Mouse (Mus musculus) Patski (cell line): ENCODE data around the gene Hic2. TPM values are rescaled to one million over a fixed set of nuclear protein-coding genes. Genes with fewer than 3 reads are reported as not detected.

Experiments used
- ATAC-seq: fragments of 100-300 bp; one replicate; pipeline ENCODE4 v1.8.0; 2021
- CTCF ChIA-PET: fragments of 350-600 bp; sonication (Branson Sonifier 250); formaldehyde crosslinking; loops from one replicate; lab custom pipeline; 2022; ENCODE audit warnings: inconsistent platforms; lab: Charles Lee
- POLR2A ChIA-PET: fragments of 350-600 bp; sonication (Branson Sonifier 250); formaldehyde crosslinking; loops from one replicate; lab custom pipeline; 2022; ENCODE audit warnings: antibody characterized with exemption, inconsistent platforms; lab: Charles Lee
- DNase-seq: peaks from one replicate; pipeline ENCODE4 v3.0.0-alpha.2; 2011; ENCODE audit warnings: low read depth, low spot score
- H3K27me3 ChIP-seq: fragments of 371-371 bp; one replicate; pipeline ENCODE4 v1.5.1; 2021
- CTCF ChIP-seq: fragments of 100-300 bp; IDR thresholded peaks from one replicate; pipeline ENCODE4 v1.5.1; 2021
- in situ Hi-C: fragments of 300-500 bp; cut with MboI; formaldehyde crosslinking; loops from 3 replicates; pipeline ENCODE4 v1.11.1; 2018; ENCODE audit warnings: low pct_unique_long_range_greater_than_20kb, mixed read lengths
- polyA plus RNA-seq: library from polyadenylated mRNA; unstranded; gene quantifications from one replicate; pipeline ENCODE4 v1.2.3, GENCODE M21; 2021

Hic2 gene
- polyA plus RNA-seq, 1 experiment from 2014 or later, result 1.6 TPM

GRCm38 (mm10) chr16:17233702-17234498 is 528 bp downstream of the Hic2 start:
- DNase-seq, result no peak
- in situ Hi-C loops, result no loop called here
- no peaks in the 10 kb centered on the region for H3K27me3 ChIP-seq
- ATAC-seq, result no peak
- no peak for TF ChIP-seq CTCF
- POLR2A ChIA-PET, result no interaction called here
- CTCF ChIA-PET, result interaction anchor here (1.7 to 6.6 kb wide), 3 partner anchors 13 to 38 kb away, joined by 5 to 39 read pairs (median 11); partner anchors contain the start of gene Rimbp3

- DNase-seq (no peak), ATAC-seq (no peak)
- in situ Hi-C loops, result no loop called here
- ChIA-PET POLR2A (interaction anchor here (0.5 kb wide), 1 partner anchor 685 kb away, joined by 5 read pairs; no protein-coding TSS in a partner anchor), CTCF (interaction anchor here (1.7 to 6.6 kb wide), 3 partner anchors 13 to 37 kb away, joined by 5 to 39 read pairs (median 11); partner anchors contain the start of gene Rimbp3)
- H3K27me3 ChIP-seq, result no peaks in the 10 kb centered on the region
- no peak for TF ChIP-seq CTCF
Measured at GRCm38 (mm10) chr16:17234499-17234895, 1.1 kb downstream of the Hic2 start.

GRCm38 (mm10) chr16:17234916-17235665 is 1.7 kb downstream of the Hic2 start:
- in situ Hi-C loops, result no loop called here
- no peak for TF ChIP-seq CTCF
- ChIA-PET POLR2A (interaction anchor here (0.5 kb wide), 1 partner anchor 685 kb away, joined by 5 read pairs; no protein-coding TSS in a partner anchor), CTCF (interaction anchor here (1.2 to 6.6 kb wide), 4 partner anchors 8 to 36 kb away, joined by 3 to 39 read pairs (median 8); partner anchors contain the start of gene Rimbp3)
- H3K27me3 ChIP-seq, result no peaks in the 10 kb centered on the region
- peak; percentile 43 for DNase-seq
- peak; percentile 12 for ATAC-seq

- in situ Hi-C loops, result no loop called here
- POLR2A ChIA-PET, result no interaction called here
- H3K27me3 ChIP-seq, result no peaks in the 10 kb centered on the region
- no peak for TF ChIP-seq CTCF
- CTCF ChIA-PET, result interaction anchor here (1.5 to 6.6 kb wide), 2 partner anchors 16 to 28 kb away, joined by 3 to 39 read pairs; partner anchors contain the start of gene Rimbp3
- no peak for ATAC-seq
- DNase-seq, result no peak
Measured at GRCm38 (mm10) chr16:17237634-17238033, 4.3 kb downstream of the Hic2 start.

- ATAC-seq, result no peak
- no peak for TF ChIP-seq CTCF
- CTCF ChIA-PET, result no interaction called here
- no peaks in the 10 kb centered on the region for H3K27me3 ChIP-seq
- in situ Hi-C loops, result no loop called here
- POLR2A ChIA-PET, result no interaction called here
- no peak for DNase-seq
Measured at GRCm38 (mm10) chr16:17239409-17239808, 6.0 kb downstream of the Hic2 start.

GRCm38 (mm10) chr16:17243731-17244130 is 10.4 kb downstream of the Hic2 start:
- ATAC-seq (no peak), DNase-seq (no peak)
- no peak for TF ChIP-seq CTCF
- CTCF ChIA-PET, result no interaction called here
- POLR2A ChIA-PET, result interaction anchor here (0.7 kb wide), 1 partner anchor 15 kb away, joined by 8 read pairs; no protein-coding TSS in a partner anchor
- no peaks in the 10 kb centered on the region for H3K27me3 ChIP-seq
- in situ Hi-C loops, result no loop called here

GRCm38 (mm10) chr16:17244996-17245395 is 11.6 kb downstream of the Hic2 start:
- ChIA-PET POLR2A (no interaction called here), CTCF (interaction anchor here (2.6 to 2.8 kb wide), 2 partner anchors 12 to 36 kb away, joined by 6 to 8 read pairs; no protein-coding TSS in a partner anchor)
- no peak for DNase-seq
- in situ Hi-C loops, result no loop called here
- TF ChIP-seq CTCF, result no peak
- H3K27me3 ChIP-seq, result no peaks in the 10 kb centered on the region
- no peak for ATAC-seq

GRCm38 (mm10) chr16:17247727-17248126 is 14.4 kb downstream of the Hic2 start:
- TF ChIP-seq CTCF, result no peak
- in situ Hi-C loops, result no loop called here
- no peaks in the 10 kb centered on the region for H3K27me3 ChIP-seq
- POLR2A ChIA-PET, result no interaction called here
- ATAC-seq (no peak), DNase-seq (no peak)
- CTCF ChIA-PET, result interaction anchor here (2.7 kb wide), 1 partner anchor 12 kb away, joined by 11 read pairs; no protein-coding TSS in a partner anchor

GRCm38 (mm10) chr16:17249135-17249534 is 15.8 kb downstream of the Hic2 start:
- in situ Hi-C loops, result no loop called here
- ChIA-PET CTCF (no interaction called here), POLR2A (interaction anchor here (1.0 kb wide), 1 partner anchor 40 kb away, joined by 3 read pairs; no protein-coding TSS in a partner anchor)
- TF ChIP-seq CTCF, result no peak
- no peak for ATAC-seq
- no peak for DNase-seq
- H3K27me3 ChIP-seq, result no peaks in the 10 kb centered on the region

GRCm38 (mm10) chr16:17251539-17251938 is 18.2 kb downstream of the Hic2 start:
- no peaks in the 10 kb centered on the region for H3K27me3 ChIP-seq
- POLR2A ChIA-PET, result interaction anchor here (0.6 to 0.7 kb wide), 2 partner anchors 9 to 31 kb away, joined by 3 read pairs; no protein-coding TSS in a partner anchor
- CTCF ChIA-PET, result no interaction called here
- in situ Hi-C loops, result no loop called here
- peak; percentile 64 for DNase-seq
- no peak for ATAC-seq
- TF ChIP-seq CTCF, result no peak
